Mouse (Mus musculus): Measurements from ENCODE around the gene Ankrd49. TPM values are rescaled to one million over a fixed set of nuclear protein-coding genes. Genes with fewer than 3 reads are reported as not detected.

The Ankrd49 gene
- polyA plus RNA-seq, 1 experiment from 2014 or later = 21.1 TPM

- Histone ChIP-seq H3K27me3 (replicated peaks; ENCODE audit: control insufficient read depth, insufficient read depth, low read length) (no peaks in the 10 kb centered on the region), H3K36me3 (ENCODE audit: control insufficient read depth, insufficient read depth, low read length) (no peaks in the 10 kb centered on the region), H3K4me2 (ENCODE audit: low read length) (no peak overlapping the region), H3K4me3 (ENCODE audit: low read length) (no peak overlapping the region), H3K27ac (ENCODE audit: low read depth, low read length) (no peak overlapping the region), H3K9me3 (ENCODE audit: control insufficient read depth, low read length) (no peaks in the 10 kb centered on the region), H3K4me1 (ENCODE audit: control insufficient read depth, insufficient read depth, low read depth, low read length) (peaks cover 5% of the 10 kb centered on the region; the same call in 1 of the 2 replicates), H3K9ac (ENCODE audit: low read depth, low read length) (no peak overlapping the region)
- no peak for ATAC-seq
Measured at GRCm38 (mm10) chr9:14753947-14754346, 30.7 kb downstream of the Ankrd49 start.

- peak; percentile 87 for ATAC-seq
- H3K9me3 ChIP-seq (ENCODE audit: control insufficient read depth, low read length) = no peaks in the 10 kb centered on the region
- peak within 1 kb of the TSS; percentile 98 for H3K4me2 ChIP-seq (ENCODE audit: low read length)
- WGBS = under 1% methylated on average over 23 of the region's 28 CpGs
- H3K27me3 ChIP-seq (replicated peaks; ENCODE audit: control insufficient read depth, insufficient read depth, low read length) = no peaks in the 10 kb centered on the region
- no peaks in the 10 kb centered on the region for H3K36me3 ChIP-seq (ENCODE audit: control insufficient read depth, insufficient read depth, low read length)
- H3K4me1 ChIP-seq (ENCODE audit: control insufficient read depth, insufficient read depth, low read depth, low read length) = peaks cover 5% of the 10 kb centered on the region; the same call in 1 of the 2 replicates
- peak within 1 kb of the TSS; percentile 70 for H3K9ac ChIP-seq (ENCODE audit: low read depth, low read length)
- H3K4me3 ChIP-seq (ENCODE audit: low read length) = peak within 1 kb of the TSS; percentile 58
- no peak within 1 kb of the TSS for H3K27ac ChIP-seq (ENCODE audit: low read depth, low read length)
Measured at GRCm38 (mm10) chr9:14752001-14752522, 32.6 kb downstream of the Ankrd49 start, which contains the start of gene Fut4. Gene Fut4 (minus strand): TSS chr9:14752393.

- peak overlapping the region; percentile 70 for H3K9ac ChIP-seq (ENCODE audit: low read depth, low read length)
- peak; percentile 88 for ATAC-seq
- no peaks in the 10 kb centered on the region for H3K27me3 ChIP-seq (replicated peaks; ENCODE audit: control insufficient read depth, insufficient read depth, low read length)
- H3K4me1 ChIP-seq (ENCODE audit: control insufficient read depth, insufficient read depth, low read depth, low read length) = peaks cover 5% of the 10 kb centered on the region; the same call in 1 of the 2 replicates
- no peak overlapping the region for H3K27ac ChIP-seq (ENCODE audit: low read depth, low read length)
- WGBS = under 1% methylated on average over 50 of the region's 50 CpGs
- H3K9me3 ChIP-seq (ENCODE audit: control insufficient read depth, low read length) = no peaks in the 10 kb centered on the region
- peak overlapping the region; percentile 98 for H3K4me2 ChIP-seq (ENCODE audit: low read length)
- no peaks in the 10 kb centered on the region for H3K36me3 ChIP-seq (ENCODE audit: control insufficient read depth, insufficient read depth, low read length)
- H3K4me3 ChIP-seq (ENCODE audit: low read length) = peak overlapping the region; percentile 58
Measured at GRCm38 (mm10) chr9:14751503-14752000, 33.1 kb downstream of the Ankrd49 start.

GRCm38 (mm10) chr9:14750901-14751502 lies 33.7 kb downstream of the Ankrd49 start:
- Histone ChIP-seq H3K4me1 (ENCODE audit: control insufficient read depth, insufficient read depth, low read depth, low read length) (peaks cover 5% of the 10 kb centered on the region; the same call in 1 of the 2 replicates), H3K36me3 (ENCODE audit: control insufficient read depth, insufficient read depth, low read length) (no peaks in the 10 kb centered on the region), H3K27ac (ENCODE audit: low read depth, low read length) (no peak overlapping the region), H3K4me2 (ENCODE audit: low read length) (peak overlapping the region; percentile 98), H3K9ac (ENCODE audit: low read depth, low read length) (peak overlapping the region; percentile 70), H3K9me3 (ENCODE audit: control insufficient read depth, low read length) (no peaks in the 10 kb centered on the region), H3K27me3 (replicated peaks; ENCODE audit: control insufficient read depth, insufficient read depth, low read length) (no peaks in the 10 kb centered on the region), H3K4me3 (ENCODE audit: low read length) (peak overlapping the region; percentile 58)
- peak; percentile 31 for ATAC-seq
- 53% methylated on average over 42 of the region's 42 CpGs for WGBS

- no peaks in the 10 kb centered on the region for H3K4me1 ChIP-seq (ENCODE audit: control insufficient read depth, insufficient read depth, low read depth, low read length)
- H3K27ac ChIP-seq (ENCODE audit: low read depth, low read length) = no peak within 1 kb of the TSS
- 91% methylated on average over 19 of the region's 19 CpGs for WGBS
- H3K4me2 ChIP-seq (ENCODE audit: low read length) = no peak within 1 kb of the TSS
- no peak within 1 kb of the TSS for H3K9ac ChIP-seq (ENCODE audit: low read depth, low read length)
- H3K4me3 ChIP-seq (ENCODE audit: low read length) = no peak within 1 kb of the TSS
- H3K36me3 ChIP-seq (ENCODE audit: control insufficient read depth, insufficient read depth, low read length) = no peaks in the 10 kb centered on the region
- H3K9me3 ChIP-seq (ENCODE audit: control insufficient read depth, low read length) = no peaks in the 10 kb centered on the region
- no peak for ATAC-seq
- no peaks in the 10 kb centered on the region for H3K27me3 ChIP-seq (replicated peaks; ENCODE audit: control insufficient read depth, insufficient read depth, low read length)
Measured at GRCm38 (mm10) chr9:14740151-14740924, 44.3 kb downstream of the Ankrd49 start, which contains the start of gene Piwil4. Gene Piwil4 (minus strand): TSS chr9:14740733.

GRCm38 (mm10) chr9:14739498-14740150 lies 45.0 kb downstream of the Ankrd49 start:
- 89% methylated on average over 4 of the region's 4 CpGs for WGBS
- Histone ChIP-seq H3K4me3 (ENCODE audit: low read length) (no peak overlapping the region), H3K4me1 (ENCODE audit: control insufficient read depth, insufficient read depth, low read depth, low read length) (no peaks in the 10 kb centered on the region), H3K36me3 (ENCODE audit: control insufficient read depth, insufficient read depth, low read length) (no peaks in the 10 kb centered on the region), H3K27me3 (replicated peaks; ENCODE audit: control insufficient read depth, insufficient read depth, low read length) (no peaks in the 10 kb centered on the region), H3K9me3 (ENCODE audit: control insufficient read depth, low read length) (no peaks in the 10 kb centered on the region), H3K27ac (ENCODE audit: low read depth, low read length) (no peak overlapping the region), H3K9ac (ENCODE audit: low read depth, low read length) (no peak overlapping the region), H3K4me2 (ENCODE audit: low read length) (no peak overlapping the region)
- ATAC-seq = no peak

GRCm38 (mm10) chr9:14730941-14731541 lies 53.6 kb downstream of the Ankrd49 start:
- H3K9ac ChIP-seq (ENCODE audit: low read depth, low read length) = no peak overlapping the region
- peak; percentile 80 for ATAC-seq
- no peak overlapping the region for H3K27ac ChIP-seq (ENCODE audit: low read depth, low read length)
- H3K9me3 ChIP-seq (ENCODE audit: control insufficient read depth, low read length) = no peaks in the 10 kb centered on the region
- H3K4me3 ChIP-seq (ENCODE audit: low read length) = no peak overlapping the region
- no peak overlapping the region for H3K4me2 ChIP-seq (ENCODE audit: low read length)
- H3K36me3 ChIP-seq (ENCODE audit: control insufficient read depth, insufficient read depth, low read length) = no peaks in the 10 kb centered on the region
- no peaks in the 10 kb centered on the region for H3K27me3 ChIP-seq (replicated peaks; ENCODE audit: control insufficient read depth, insufficient read depth, low read length)
- 43% methylated on average over 9 of the region's 9 CpGs for WGBS
- H3K4me1 ChIP-seq (ENCODE audit: control insufficient read depth, insufficient read depth, low read depth, low read length) = no peaks in the 10 kb centered on the region

Data from hindbrain, embryonic 16.5 days (tissue).